Mouse (Mus musculus): ENCODE data around the gene Matn4. TPM values are rescaled to one million over a fixed set of nuclear protein-coding genes. Genes with fewer than 3 reads are reported as not detected.

Gene Matn4
- polyA plus RNA-seq, 1 experiment, result 2.5 TPM

DNA sequence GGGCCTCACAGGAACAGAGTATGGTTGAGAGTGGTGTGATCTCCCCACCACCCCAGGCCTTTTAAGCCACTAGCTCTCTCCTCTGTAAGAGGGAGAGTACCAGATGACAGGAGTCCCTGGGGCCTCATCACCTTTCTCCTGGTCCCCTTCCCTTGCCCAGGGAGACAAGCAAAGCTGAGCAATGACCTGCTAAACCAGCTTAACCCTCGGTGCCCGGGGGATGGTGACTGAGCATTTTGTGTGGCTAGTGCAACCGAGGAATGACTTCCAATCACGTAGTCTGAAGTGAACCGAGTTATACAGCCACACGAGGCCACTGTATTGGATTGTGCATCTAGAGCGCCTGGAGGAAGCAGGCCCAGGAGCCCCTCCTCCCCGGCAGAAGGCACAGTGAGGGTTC, 19.4 kb upstream of the Matn4 start:
- no peak for DNase-seq (ENCODE audit: low read depth)
- no peak for TF ChIP-seq POLR2A (IDR thresholded peaks at IDR 0.05; ENCODE audit: borderline replicate concordance, extremely low read depth, insufficient read depth, insufficient read length, poor library complexity, severe bottlenecking)
- no peak for TF ChIP-seq CTCF (IDR thresholded peaks at IDR 0.05; ENCODE audit: borderline replicate concordance, extremely low read depth, insufficient read depth, insufficient read length)

GRCm38 (mm10) chr2:164423464-164423863, 18.5 kb upstream of the Matn4 start:
- TF ChIP-seq POLR2A (IDR thresholded peaks at IDR 0.05; ENCODE audit: borderline replicate concordance, extremely low read depth, insufficient read depth, insufficient read length, poor library complexity, severe bottlenecking) (no peak), CTCF (IDR thresholded peaks at IDR 0.05; ENCODE audit: borderline replicate concordance, extremely low read depth, insufficient read depth, insufficient read length) (no peak)
- DNase-seq (ENCODE audit: low read depth), result no peak

DNA sequence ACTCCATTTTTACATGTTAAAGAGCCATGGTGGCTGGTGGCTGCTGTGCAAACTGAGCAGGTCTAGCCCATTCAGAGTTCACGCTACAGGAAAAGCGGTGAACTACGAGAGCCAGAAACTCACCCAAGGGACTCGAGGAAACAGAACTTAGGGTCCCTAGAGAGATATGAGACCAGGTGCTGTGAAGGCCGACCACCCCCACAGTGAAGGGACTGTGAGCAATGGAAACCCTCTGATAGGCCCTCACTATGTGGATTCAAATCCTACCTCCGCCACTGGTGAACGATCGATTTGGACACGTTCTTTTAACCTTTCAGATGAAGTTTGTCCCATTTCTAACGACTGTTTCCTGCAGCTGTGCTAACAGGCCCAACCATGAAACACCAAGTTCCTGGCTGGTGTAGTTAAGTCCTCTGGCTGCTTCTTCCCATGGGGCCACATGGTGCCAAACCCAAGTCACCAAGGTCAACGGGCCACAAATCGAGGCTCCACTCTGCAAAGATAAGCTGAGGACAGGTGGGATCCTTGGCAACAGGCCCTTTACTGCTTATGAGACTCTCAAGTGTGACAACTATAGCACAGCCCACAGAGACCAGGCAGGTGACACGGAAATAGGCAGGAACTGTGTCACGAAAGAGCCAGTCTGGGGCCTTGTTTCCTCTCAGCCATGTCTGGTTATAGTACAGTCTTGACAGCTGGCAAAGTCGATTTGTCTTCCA, 17.9 kb upstream of the Matn4 start:
- TF ChIP-seq POLR2A (IDR thresholded peaks at IDR 0.05; ENCODE audit: borderline replicate concordance, extremely low read depth, insufficient read depth, insufficient read length, poor library complexity, severe bottlenecking) (no peak), CTCF (IDR thresholded peaks at IDR 0.05; ENCODE audit: borderline replicate concordance, extremely low read depth, insufficient read depth, insufficient read length) (no peak)
- no peak for DNase-seq (ENCODE audit: low read depth)

GRCm38 (mm10) chr2:164421979-164422378, 17.0 kb upstream of the Matn4 start:
- DNase-seq (ENCODE audit: low read depth), result no peak
- TF ChIP-seq POLR2A (IDR thresholded peaks at IDR 0.05; ENCODE audit: borderline replicate concordance, extremely low read depth, insufficient read depth, insufficient read length, poor library complexity, severe bottlenecking) (no peak), CTCF (IDR thresholded peaks at IDR 0.05; ENCODE audit: borderline replicate concordance, extremely low read depth, insufficient read depth, insufficient read length) (no peak)

- TF ChIP-seq POLR2A (IDR thresholded peaks at IDR 0.05; ENCODE audit: borderline replicate concordance, extremely low read depth, insufficient read depth, insufficient read length, poor library complexity, severe bottlenecking) (no peak), CTCF (IDR thresholded peaks at IDR 0.05; ENCODE audit: borderline replicate concordance, extremely low read depth, insufficient read depth, insufficient read length) (no peak)
- no peak for DNase-seq (ENCODE audit: low read depth)
Observed at GRCm38 (mm10) chr2:164421306-164421705, 16.3 kb upstream of the Matn4 start.

DNA sequence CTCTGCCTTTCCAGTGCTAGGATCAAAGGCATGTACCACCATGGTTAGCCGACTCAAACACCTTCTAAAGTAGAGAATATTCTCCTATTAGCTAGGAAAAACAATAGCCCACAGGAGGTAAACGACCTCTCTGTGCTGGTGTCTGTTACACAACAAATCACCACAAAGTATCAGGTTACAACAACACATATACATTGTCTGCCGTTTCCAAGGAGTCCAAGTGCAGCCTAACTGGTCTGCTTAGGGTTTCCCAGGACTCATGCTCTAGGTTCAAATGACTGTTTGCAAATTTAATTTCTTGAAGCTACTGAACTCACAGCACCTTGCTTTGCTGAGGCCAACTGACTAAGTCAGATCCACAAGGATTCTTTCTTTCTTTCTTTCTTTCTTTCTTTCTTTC, 14.5 kb upstream of the Matn4 start:
- no peak for TF ChIP-seq POLR2A (IDR thresholded peaks at IDR 0.05; ENCODE audit: borderline replicate concordance, extremely low read depth, insufficient read depth, insufficient read length, poor library complexity, severe bottlenecking)
- no peak for DNase-seq (ENCODE audit: low read depth)

DNA sequence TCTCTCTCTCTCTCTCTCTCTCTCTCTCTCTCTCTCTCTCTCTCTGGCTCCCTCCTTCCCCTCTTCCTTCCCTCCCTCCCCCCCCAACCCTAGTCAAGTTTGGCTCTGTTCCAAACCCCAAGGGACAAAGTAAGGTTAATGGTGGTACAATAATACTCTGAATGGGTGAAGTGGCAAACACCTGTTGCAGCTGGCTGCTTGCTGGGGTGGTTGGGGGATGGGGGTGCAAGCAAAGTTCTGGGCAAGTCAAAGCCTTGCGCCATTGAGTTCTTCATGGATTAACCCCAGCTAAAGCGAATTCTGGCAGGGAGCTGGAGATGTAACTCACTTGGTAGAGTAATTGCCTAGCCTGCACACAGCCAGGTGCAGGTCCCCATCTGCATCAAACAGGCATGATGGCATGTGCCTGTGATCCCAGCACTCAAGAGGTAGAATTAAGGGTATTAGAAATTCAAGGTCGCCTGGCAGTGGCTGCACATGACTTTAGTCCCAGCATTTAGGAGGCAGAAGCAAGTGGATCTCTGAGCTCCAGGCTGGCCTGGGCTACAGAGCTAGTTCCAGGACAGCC, 13.4 kb upstream of the Matn4 start:
- no peak for TF ChIP-seq POLR2A (IDR thresholded peaks at IDR 0.05; ENCODE audit: borderline replicate concordance, extremely low read depth, insufficient read depth, insufficient read length, poor library complexity, severe bottlenecking)
- no peak for TF ChIP-seq CTCF (IDR thresholded peaks at IDR 0.05; ENCODE audit: borderline replicate concordance, extremely low read depth, insufficient read depth, insufficient read length)

DNA sequence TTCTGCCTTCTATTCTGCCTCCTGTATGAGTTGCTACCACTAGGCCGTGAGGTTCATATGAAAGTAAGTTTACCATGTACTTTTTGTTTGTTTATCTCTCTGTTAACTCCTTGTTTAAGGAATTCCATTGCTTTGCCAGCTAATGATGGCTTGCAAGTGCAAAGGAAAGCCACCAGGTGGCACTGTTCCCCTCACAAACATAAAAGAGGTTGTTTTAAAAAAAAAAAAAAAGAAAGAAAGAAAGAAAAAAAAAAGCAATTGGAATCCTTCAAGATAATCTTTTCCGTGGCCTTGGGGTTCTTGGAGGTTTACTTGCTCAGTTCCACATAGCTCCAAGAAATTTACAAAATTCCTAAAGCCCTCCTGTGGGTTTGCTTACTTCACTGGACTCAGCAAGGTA, 12.2 kb upstream of the Matn4 start:
- no peak for TF ChIP-seq POLR2A (IDR thresholded peaks at IDR 0.05; ENCODE audit: borderline replicate concordance, extremely low read depth, insufficient read depth, insufficient read length, poor library complexity, severe bottlenecking)
- TF ChIP-seq CTCF (IDR thresholded peaks at IDR 0.05; ENCODE audit: borderline replicate concordance, extremely low read depth, insufficient read depth, insufficient read length), result peak; percentile 68; the same call in 1 of the 2 replicates
- DNase-seq (ENCODE audit: low read depth), result peak; percentile 77

More for the DNA sequence above, 13.4 kb upstream of the Matn4 start:
- no peak for DNase-seq (ENCODE audit: low read depth)

DNA sequence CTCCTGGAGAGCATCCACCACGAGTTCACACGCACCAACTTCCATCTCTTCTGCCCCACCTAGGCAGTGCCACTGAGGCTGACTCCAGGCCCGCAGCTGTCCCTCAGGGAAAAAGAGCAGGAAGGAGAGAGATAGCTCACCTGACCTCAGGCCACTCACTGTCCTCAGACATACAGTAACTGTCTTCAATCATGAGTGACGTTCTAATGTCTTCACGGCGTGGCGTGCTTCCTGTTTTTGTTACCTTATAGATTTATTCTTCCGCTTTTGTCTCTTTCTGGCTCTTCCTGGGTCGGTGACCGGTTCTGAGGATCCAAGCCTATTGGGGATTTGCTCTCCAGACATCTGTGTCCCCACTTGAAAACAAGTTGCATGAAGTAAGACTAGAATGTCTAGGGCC, 9.6 kb upstream of the Matn4 start:
- no peak for DNase-seq (ENCODE audit: low read depth)
- no peak for TF ChIP-seq CTCF (IDR thresholded peaks at IDR 0.05; ENCODE audit: borderline replicate concordance, extremely low read depth, insufficient read depth, insufficient read length)
- TF ChIP-seq POLR2A (IDR thresholded peaks at IDR 0.05; ENCODE audit: borderline replicate concordance, extremely low read depth, insufficient read depth, insufficient read length, poor library complexity, severe bottlenecking), result no peak

GRCm38 (mm10) chr2:164414167-164414566, 9.2 kb upstream of the Matn4 start:
- DNase-seq (ENCODE audit: low read depth), result no peak
- no peak for TF ChIP-seq CTCF (IDR thresholded peaks at IDR 0.05; ENCODE audit: borderline replicate concordance, extremely low read depth, insufficient read depth, insufficient read length)
- TF ChIP-seq POLR2A (IDR thresholded peaks at IDR 0.05; ENCODE audit: borderline replicate concordance, extremely low read depth, insufficient read depth, insufficient read length, poor library complexity, severe bottlenecking), result no peak

DNA sequence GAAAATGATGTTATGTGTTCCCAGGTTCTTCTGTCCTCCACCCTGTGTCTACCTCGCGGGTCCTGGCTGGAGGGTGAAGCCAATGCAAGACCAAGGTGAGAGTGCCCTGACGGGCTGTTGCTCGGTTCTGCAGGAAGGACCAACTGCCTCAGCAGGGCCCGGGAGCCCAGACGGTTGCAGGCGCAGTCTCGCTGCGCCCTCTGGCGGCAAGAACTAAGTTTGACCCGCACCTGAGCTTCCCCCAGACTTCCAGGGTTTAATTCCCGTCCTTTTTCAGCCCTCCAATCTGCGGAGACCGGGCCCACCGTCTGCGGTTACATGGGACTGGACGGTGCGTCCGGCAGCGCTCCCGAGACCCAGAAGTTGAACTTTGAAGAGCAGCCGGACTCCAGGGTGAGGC, 2.7 kb upstream of the Matn4 start:
- peak; percentile 95 for TF ChIP-seq CTCF (IDR thresholded peaks at IDR 0.05; ENCODE audit: borderline replicate concordance, extremely low read depth, insufficient read depth, insufficient read length)
- TF ChIP-seq POLR2A (IDR thresholded peaks at IDR 0.05; ENCODE audit: borderline replicate concordance, extremely low read depth, insufficient read depth, insufficient read length, poor library complexity, severe bottlenecking), result no peak
- DNase-seq (ENCODE audit: low read depth), result peak; percentile 78

- no peak for TF ChIP-seq CTCF (IDR thresholded peaks at IDR 0.05; ENCODE audit: borderline replicate concordance, extremely low read depth, insufficient read depth, insufficient read length)
- no peak for TF ChIP-seq POLR2A (IDR thresholded peaks at IDR 0.05; ENCODE audit: borderline replicate concordance, extremely low read depth, insufficient read depth, insufficient read length, poor library complexity, severe bottlenecking)
- DNase-seq (ENCODE audit: low read depth), result no peak
Observed at GRCm38 (mm10) chr2:164405519-164405918, 559 bp upstream of the Matn4 start.

All from brain, embryonic 14.5 days (tissue).